Comparison of ENCODE assay signal across 17 mouse cellular contexts in genomic region chr9:60400001-60400400, GRCm38 (mm10).
"Had no signal": no experiment of that assay in that cellular context is flagged by ENCODE, and none has a peak within 500 bp of the region (broad histone marks: within the 10 kb centered on the region; RNA-seq: fewer than 3 reads in every experiment).

No protein-coding gene starts in this region.

- ATAC-seq: liver, postnatal 0 days; lung, postnatal 0 days had no signal

- H3K4me3 ChIP-seq: layer of hippocampus, adult 2 months; left cerebral cortex, adult 2 months; megakaryocyte, embryonic 14.5 days had no signal

- H3K9ac ChIP-seq: liver, embryonic 14.5 days; liver, postnatal 0 days; lung, embryonic 14.5 days had no signal

- H3K27ac ChIP-seq: kidney, postnatal 0 days; layer of hippocampus, adult 2 months; left cerebral cortex, adult 2 months; liver, embryonic 14.5 days; macrophage had no signal

- H3K4me2 ChIP-seq: lung, embryonic 14.5 days; midbrain, embryonic 11.5 days had no signal

- H3K4me1 ChIP-seq: megakaryocyte, embryonic 14.5 days had no signal

- DNase-seq: kidney, adult 2 months; kidney, postnatal 25 days; layer of hippocampus, adult 9-11 months; layer of hippocampus, postnatal 36 days; liver, postnatal 0 days; lung, embryonic 14.5 days; midbrain, embryonic 14.5 days; thymus, adult 18-20 months; thymus, postnatal 4 days had no signal

- H3K9me3 ChIP-seq: megakaryocyte, embryonic 14.5 days had no signal
